Mouse (Mus musculus) brain, embryonic 14.5 days (tissue): ENCODE measurements around the gene Cnot4.

ENCODE experiments used
- CTCF ChIP-seq: fragments of 200-500 bp; IDR thresholded peaks from 2 replicates; pipeline ENCODE4 v1.5.1; 2012; ENCODE audit warnings: inconsistent platforms, mild to moderate bottlenecking, moderate library complexity, borderline replicate concordance; ENCODE audit not compliant: insufficient read depth, insufficient read length; ENCODE audit errors: extremely low read depth
- POLR2A ChIP-seq: fragments of 200-500 bp; IDR thresholded peaks from 2 replicates; pipeline ENCODE4 v1.6.1; 2012; ENCODE audit warnings: mild to moderate bottlenecking, inconsistent platforms, borderline replicate concordance; ENCODE audit not compliant: poor library complexity, insufficient read depth, insufficient read length, severe bottlenecking; ENCODE audit errors: extremely low read depth

GRCm38 (mm10) chr6:34995265-34995681 lies 138.3 kb downstream of the Cnot4 start:
- TF ChIP-seq CTCF (peak; percentile 91), POLR2A (no peak)
